In genomic region chr17:74316309-74316863, GRCm38 (mm10) we compare ENCODE assay signal across 8 mouse cellular contexts. TPM values are rescaled to one million over a fixed set of nuclear protein-coding genes. Genes with fewer than 3 reads are reported as not detected.
DNase-seq lines count a peak whose midpoint lies in the region; ATAC-seq and TF ChIP-seq lines count a peak whose summit lies in the region.

No protein-coding gene starts in this region.

- 0 out of 2 replicates have a peak, but pooled peaks have one; percentile 23 for TF ChIP-seq EP300 in ES-Bruce4 (IDR thresholded peaks at IDR 0.05; ENCODE audit: insufficient read depth, low read depth, low read length)
- no peak for TF ChIP-seq EP300 in stomach, postnatal 0 days (optimal IDR thresholded peaks at IDR 0.05)

- peak; percentile 97 for ATAC-seq in cerebellum, adult (ENCODE audit: insufficient number of reproducible peaks, low FRiP score, low TSS enrichment)
- ATAC-seq in forebrain, embryonic 13.5 days = peak; percentile 98
- ATAC-seq in liver, embryonic 16.5 days (ENCODE audit: low read depth) = peak; percentile 96
- peak; percentile 93 for ATAC-seq in neural tube, embryonic 12.5 days (ENCODE audit: low FRiP score, low read depth)
- peak; percentile 96 for ATAC-seq in stomach, postnatal 0 days (ENCODE audit: low FRiP score, low TSS enrichment)

- intact Hi-C loops in heart, postnatal 10 days (cut with DNase I) = loop anchor here (5.0 kb wide), 1 partner anchor 76 kb away; no protein-coding TSS in a partner anchor

- peak overlapping the region; percentile 87 for H3K9ac ChIP-seq in ES-Bruce4 (ENCODE audit: low read depth, poor library complexity, severe bottlenecking)
- H3K9ac ChIP-seq in forebrain, embryonic 13.5 days = peak overlapping the region; percentile 82
- H3K9ac ChIP-seq in liver, embryonic 16.5 days (ENCODE audit: low read depth, low read length) = peak overlapping the region; percentile 90
- peak overlapping the region; percentile 68 for H3K9ac ChIP-seq in neural tube, embryonic 12.5 days
- H3K9ac ChIP-seq in stomach, postnatal 0 days (ENCODE audit: low read length) = peak overlapping the region; percentile 78

- no peaks in the 10 kb centered on the region for H3K4me1 ChIP-seq in ES-Bruce4 (ENCODE audit: control insufficient read depth, insufficient read depth, low read length)
- H3K4me1 ChIP-seq in forebrain, embryonic 13.5 days = peaks cover 17% of the 10 kb centered on the region
- peaks cover 19% of the 10 kb centered on the region for H3K4me1 ChIP-seq in liver, embryonic 16.5 days (ENCODE audit: control insufficient read depth, low read depth, low read length)
- H3K4me1 ChIP-seq in neural tube, embryonic 12.5 days = peaks cover 8% of the 10 kb centered on the region
- H3K4me1 ChIP-seq in stomach, postnatal 0 days (replicated peaks; ENCODE audit: control insufficient read depth, insufficient read depth) = no peaks in the 10 kb centered on the region

- peak; percentile 67 for TF ChIP-seq POLR2A in ES-Bruce4 (IDR thresholded peaks at IDR 0.05; ENCODE audit: insufficient read depth, low read length)

- H3K4me3 ChIP-seq in ES-Bruce4 (ENCODE audit: low read depth, low read length) = peak overlapping the region; percentile 92
- peak overlapping the region; percentile 83 for H3K4me3 ChIP-seq in forebrain, embryonic 13.5 days
- H3K4me3 ChIP-seq in liver, embryonic 16.5 days (ENCODE audit: low read depth, low read length) = peak overlapping the region; percentile 90
- peak overlapping the region; percentile 77 for H3K4me3 ChIP-seq in neural tube, embryonic 12.5 days
- H3K4me3 ChIP-seq in stomach, postnatal 0 days (ENCODE audit: low read depth, low read length) = peak overlapping the region; percentile 76

- whole genome bisulfite sequencing in forebrain, embryonic 13.5 days = under 1% methylated on average over 47 of the region's 48 CpGs
- under 1% methylated on average over 48 of the region's 48 CpGs for WGBS in liver, embryonic 16.5 days (ENCODE audit: insufficient replicate concordance)
- under 1% methylated on average over 48 of the region's 48 CpGs for WGBS in neural tube, embryonic 12.5 days
- under 1% methylated on average over 46 of the region's 48 CpGs for WGBS in stomach, postnatal 0 days

- peak overlapping the region; percentile 82 for H3K27ac ChIP-seq in ES-Bruce4 (ENCODE audit: insufficient read depth, low read length)
- peak overlapping the region; percentile 89 for H3K27ac ChIP-seq in forebrain, embryonic 13.5 days
- H3K27ac ChIP-seq in liver, embryonic 16.5 days (ENCODE audit: low read length) = peak overlapping the region; percentile 95
- peak overlapping the region; percentile 84 for H3K27ac ChIP-seq in neural tube, embryonic 12.5 days
- peak overlapping the region; percentile 85 for H3K27ac ChIP-seq in stomach, postnatal 0 days (replicated peaks)

- TF ChIP-seq CTCF in ES-Bruce4 (IDR thresholded peaks at IDR 0.05; ENCODE audit: low read depth, low read length) = no peak
- no peak; the same call in 1 of the 2 replicates for TF ChIP-seq CTCF in stomach, postnatal 0 days (IDR thresholded peaks at IDR 0.05; ENCODE audit: low read depth)

- DNase-seq in heart, postnatal 10 days = peak; percentile 93
- peak; percentile 88 to 94 for DNase-seq in kidney, postnatal 4 days
- DNase-seq in stomach, postnatal 0 days (ENCODE audit: low spot score) = peak; percentile 91

- H3K4me2 ChIP-seq in forebrain, embryonic 13.5 days = peak overlapping the region; percentile 80
- H3K4me2 ChIP-seq in liver, embryonic 16.5 days (ENCODE audit: low read depth, low read length) = peak overlapping the region; percentile 91
- H3K4me2 ChIP-seq in neural tube, embryonic 12.5 days (replicated peaks) = peak overlapping the region; percentile 82
- H3K4me2 ChIP-seq in stomach, postnatal 0 days (replicated peaks; ENCODE audit: low read depth) = peak overlapping the region; percentile 82

- H3K9me3 ChIP-seq in ES-Bruce4 (replicated peaks; ENCODE audit: control insufficient read depth, insufficient read depth, low read length, poor library complexity, severe bottlenecking) = no peaks in the 10 kb centered on the region
- H3K9me3 ChIP-seq in forebrain, embryonic 13.5 days (replicated peaks) = no peaks in the 10 kb centered on the region
- no peaks in the 10 kb centered on the region for H3K9me3 ChIP-seq in liver, embryonic 16.5 days (replicated peaks; ENCODE audit: control insufficient read depth, low read length)
- no peaks in the 10 kb centered on the region for H3K9me3 ChIP-seq in neural tube, embryonic 12.5 days
- H3K9me3 ChIP-seq in stomach, postnatal 0 days (ENCODE audit: control insufficient read depth, low read length) = no peaks in the 10 kb centered on the region

- peaks cover 17% of the 10 kb centered on the region for H3K36me3 ChIP-seq in ES-Bruce4 (ENCODE audit: control insufficient read depth, insufficient read depth, low read length, poor library complexity, severe bottlenecking)
- peaks cover 19% of the 10 kb centered on the region for H3K36me3 ChIP-seq in forebrain, embryonic 13.5 days (ENCODE audit: poor library complexity, severe bottlenecking)
- no peaks in the 10 kb centered on the region; the same call in 1 of the 2 replicates for H3K36me3 ChIP-seq in liver, embryonic 16.5 days (ENCODE audit: control insufficient read depth, insufficient read depth)
- peaks cover 13% of the 10 kb centered on the region; the same call in 1 of the 2 replicates for H3K36me3 ChIP-seq in neural tube, embryonic 12.5 days
- no peaks in the 10 kb centered on the region for H3K36me3 ChIP-seq in stomach, postnatal 0 days (ENCODE audit: control insufficient read depth, insufficient read depth, low read length)

- no peaks in the 10 kb centered on the region for H3K27me3 ChIP-seq in ES-Bruce4 (ENCODE audit: control insufficient read depth, insufficient read depth, low read length, poor library complexity, severe bottlenecking)
- H3K27me3 ChIP-seq in forebrain, embryonic 13.5 days = no peaks in the 10 kb centered on the region
- no peaks in the 10 kb centered on the region for H3K27me3 ChIP-seq in liver, embryonic 16.5 days (ENCODE audit: control insufficient read depth, insufficient read depth, low read depth, low read length)
- no peaks in the 10 kb centered on the region for H3K27me3 ChIP-seq in neural tube, embryonic 12.5 days (replicated peaks)
- H3K27me3 ChIP-seq in stomach, postnatal 0 days (ENCODE audit: control insufficient read depth, insufficient read depth, low read length) = no peaks in the 10 kb centered on the region

RNA-seq across cellular contexts. Expression of gene Dpy30, which starts 7.4 kb away (rescaled TPM):
- 244 and 257 TPM in 2 replicates for polyA plus RNA-seq in ES-Bruce4 (2011; ENCODE audit: insufficient read depth, insufficient read length, low read depth, missing spikeins)
- polyA plus RNA-seq in forebrain, embryonic 13.5 days (2015; fragmentation: Nextera tagmentation; extraction: Ambion mirVana) = 255 and 275 TPM in 2 replicates
- total RNA-seq in heart, postnatal 10 days (2021) = 10 to 100 TPM; 62.3 to 68.4 TPM
- polyA plus RNA-seq in liver, embryonic 16.5 days (2015; fragmentation: Nextera tagmentation; extraction: Ambion mirVana) = 91.7 and 107 TPM in 2 replicates
- polyA plus RNA-seq in neural tube, embryonic 12.5 days (2016; fragmentation: Nextera tagmentation; extraction: Ambion mirVana) = 209 and 229 TPM in 2 replicates
- polyA plus RNA-seq in stomach, postnatal 0 days (2015; fragmentation: Nextera tagmentation; extraction: Ambion mirVana) = 190 and 193 TPM in 2 replicates

RNA-seq across cellular contexts. Expression of gene Memo1, which starts 21.1 kb away (rescaled TPM):
- polyA plus RNA-seq in ES-Bruce4 (2011; ENCODE audit: insufficient read depth, insufficient read length, low read depth, missing spikeins) = 72.7 and 74.6 TPM in 2 replicates
- 73.5 and 81.0 TPM in 2 replicates for polyA plus RNA-seq in forebrain, embryonic 13.5 days (2015; fragmentation: Nextera tagmentation; extraction: Ambion mirVana)
- total RNA-seq in heart, postnatal 10 days (2021) = 10 to 100 TPM; 63.7 to 72.1 TPM
- 82.5 and 86.5 TPM in 2 replicates for polyA plus RNA-seq in liver, embryonic 16.5 days (2015; fragmentation: Nextera tagmentation; extraction: Ambion mirVana)
- 73.7 and 77.1 TPM in 2 replicates for polyA plus RNA-seq in neural tube, embryonic 12.5 days (2016; fragmentation: Nextera tagmentation; extraction: Ambion mirVana)
- polyA plus RNA-seq in stomach, postnatal 0 days (2015; fragmentation: Nextera tagmentation; extraction: Ambion mirVana) = 61.5 and 63.0 TPM in 2 replicates

RNA-seq across cellular contexts. Expression of gene Spast, which starts 22.4 kb away (rescaled TPM):
- polyA plus RNA-seq in ES-Bruce4 (2011; ENCODE audit: insufficient read depth, insufficient read length, low read depth, missing spikeins) = 30.1 and 30.6 TPM in 2 replicates
- 25.3 and 25.7 TPM in 2 replicates for polyA plus RNA-seq in forebrain, embryonic 13.5 days (2015; fragmentation: Nextera tagmentation; extraction: Ambion mirVana)
- total RNA-seq in heart, postnatal 10 days (2021) = 10 to 100 TPM; 32.2 to 37.9 TPM
- 4.2 and 4.3 TPM in 2 replicates for polyA plus RNA-seq in liver, embryonic 16.5 days (2015; fragmentation: Nextera tagmentation; extraction: Ambion mirVana)
- 55.9 TPM in 2 replicates for polyA plus RNA-seq in neural tube, embryonic 12.5 days (2016; fragmentation: Nextera tagmentation; extraction: Ambion mirVana)
- 10.8 and 11.6 TPM in 2 replicates for polyA plus RNA-seq in stomach, postnatal 0 days (2015; fragmentation: Nextera tagmentation; extraction: Ambion mirVana)

Comparison
In these comparisons a context has a peak if more than half of its experiments do, and no peak if none do; other contexts are left out.
1. Peak in every context shown above with its lines: DNase-seq, ATAC-seq, H3K4me3 ChIP-seq and H3K27ac ChIP-seq.